Mouse (Mus musculus) monocyte, adult 5-6 weeks (primary cell): Measurements from ENCODE around the gene 4931409K22Rik. TPM values are rescaled to one million over a fixed set of nuclear protein-coding genes. Genes with fewer than 3 reads are reported as not detected.
"Not testable (repeated sequence)": the region's sequence is repeated elsewhere in the genome, so short reads cannot be mapped to it uniquely, and the experiment has no call there.

Experiments used
- ATAC-seq: fragments of 153-309, 156-312 bp; replicated peaks from 2 replicates; pipeline ENCODE4 v1.8.0; 2017; ENCODE audit warnings: mild to moderate bottlenecking; ENCODE audit not compliant: low TSS enrichment, insufficient number of reproducible peaks, severe bottlenecking, poor library complexity, low FRiP score
- total RNA-seq: library from RNA; stranded (forward); fragments of 200-1000, 200-491, 200-594 nt; gene quantifications from 3 replicates; pipeline ENCODE4 v1.2.3, GENCODE M21; 2017

The 4931409K22Rik gene
- total RNA-seq, 1 experiment from 2014 or later = not detected

DNA sequence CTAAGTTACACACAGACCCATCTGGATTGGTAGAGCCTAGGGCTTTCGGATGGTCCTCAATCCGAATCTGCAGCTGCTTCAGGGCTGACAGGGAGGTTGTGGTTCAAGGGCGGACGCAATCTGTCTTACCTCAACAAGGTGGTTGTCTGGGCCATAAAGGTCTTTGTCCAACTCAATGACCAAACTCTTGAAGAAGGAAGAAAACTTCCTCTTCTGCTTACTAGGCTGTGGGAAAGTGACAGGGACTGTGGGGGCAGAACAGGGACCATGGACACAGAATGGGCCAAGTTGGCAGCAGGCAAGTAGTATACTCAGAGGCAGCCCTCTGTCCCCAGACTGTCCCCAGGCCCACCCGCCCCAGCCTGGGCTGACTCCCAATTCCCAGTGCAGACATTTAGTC is 38.7 kb upstream of the 4931409K22Rik start:
- ATAC-seq = no peak

- no peak for ATAC-seq
These were observed 37.7 kb upstream of the 4931409K22Rik start for GRCm38 (mm10) chr5:24594346-24594745.

DNA sequence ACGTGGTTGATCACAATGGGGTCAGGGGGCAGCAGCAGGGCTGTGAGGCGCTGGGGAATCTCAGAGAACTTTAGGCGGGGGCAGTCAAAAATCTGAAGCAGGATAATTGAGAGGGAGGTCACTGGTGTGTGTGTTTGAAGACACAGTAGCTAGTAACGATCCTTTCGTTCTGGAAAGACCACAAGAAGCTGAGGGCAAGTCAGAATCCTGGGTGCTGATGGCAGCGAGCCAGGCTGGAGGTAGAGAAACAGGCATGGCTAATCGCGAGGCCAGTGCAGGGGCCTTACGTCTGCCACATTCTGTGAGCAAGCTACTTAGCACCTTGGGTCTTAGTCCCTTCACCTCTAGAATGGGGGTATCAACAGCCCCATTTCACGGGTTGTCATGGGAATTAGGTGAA is 37.3 kb upstream of the 4931409K22Rik start:
- ATAC-seq = no peak

GRCm38 (mm10) chr5:24593230-24593629 is 36.6 kb upstream of the 4931409K22Rik start:
- no peak for ATAC-seq

DNA sequence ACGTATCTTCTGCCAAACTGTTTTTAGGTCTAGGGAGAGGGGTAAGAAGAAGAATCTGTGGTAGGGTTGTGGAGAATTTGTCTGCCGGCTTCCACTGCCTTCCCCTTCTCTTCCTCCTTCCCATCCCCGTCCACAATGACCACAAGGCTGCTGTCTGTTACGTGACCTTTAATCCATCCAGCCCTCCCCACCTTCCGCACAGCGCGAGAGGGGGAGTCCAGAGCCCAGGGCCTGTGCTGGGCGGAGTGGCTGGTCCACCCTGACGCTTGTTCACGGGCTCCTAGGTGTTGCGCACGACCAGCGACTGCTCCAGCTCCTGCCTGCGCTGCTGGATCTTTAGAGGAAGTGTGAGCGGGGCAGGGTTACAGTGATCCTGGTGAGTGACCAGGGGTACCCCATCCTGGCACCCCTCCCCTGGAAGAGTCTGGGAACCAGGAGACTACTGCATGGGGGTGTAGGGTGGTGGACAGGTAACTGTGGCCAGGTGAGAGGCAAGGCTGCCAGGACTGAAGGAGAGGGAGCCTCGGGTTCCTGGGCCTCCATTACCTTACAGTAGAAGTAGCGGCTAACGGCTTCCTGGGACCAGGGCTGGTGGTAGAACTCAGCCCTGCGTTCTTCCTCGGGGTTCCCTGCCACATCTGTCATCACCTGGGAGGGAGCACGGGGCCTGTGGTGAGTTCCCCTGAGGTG is 36.0 kb upstream of the 4931409K22Rik start:
- ATAC-seq = no peak

- ATAC-seq = no peak
These were observed 35.3 kb upstream of the 4931409K22Rik start for GRCm38 (mm10) chr5:24591796-24592470.

GRCm38 (mm10) chr5:24591268-24591721 is 34.7 kb upstream of the 4931409K22Rik start:
- no peak for ATAC-seq

- no peak for ATAC-seq
These were observed 33.2 kb upstream of the 4931409K22Rik start for GRCm38 (mm10) chr5:24589511-24590500.

DNA sequence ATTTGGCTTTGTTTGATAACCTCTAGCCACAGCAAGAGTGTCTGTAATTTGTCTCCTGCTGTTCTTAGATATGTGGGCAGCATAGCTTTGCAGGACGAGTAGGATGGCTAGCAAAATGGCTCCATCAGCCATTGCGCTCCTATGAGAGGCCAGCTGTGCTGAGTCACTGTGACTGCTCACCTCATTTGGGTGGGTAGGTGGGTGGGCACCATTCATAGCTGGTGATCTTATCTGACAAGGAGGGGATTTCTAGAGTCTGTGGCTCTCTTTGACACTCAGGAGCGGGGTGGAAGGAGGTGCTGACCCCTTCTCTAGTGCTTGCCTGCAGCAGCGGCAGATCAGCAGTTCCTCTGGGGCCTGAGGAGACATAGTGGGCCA is 30.6 kb upstream of the 4931409K22Rik start:
- ATAC-seq = no peak

DNA sequence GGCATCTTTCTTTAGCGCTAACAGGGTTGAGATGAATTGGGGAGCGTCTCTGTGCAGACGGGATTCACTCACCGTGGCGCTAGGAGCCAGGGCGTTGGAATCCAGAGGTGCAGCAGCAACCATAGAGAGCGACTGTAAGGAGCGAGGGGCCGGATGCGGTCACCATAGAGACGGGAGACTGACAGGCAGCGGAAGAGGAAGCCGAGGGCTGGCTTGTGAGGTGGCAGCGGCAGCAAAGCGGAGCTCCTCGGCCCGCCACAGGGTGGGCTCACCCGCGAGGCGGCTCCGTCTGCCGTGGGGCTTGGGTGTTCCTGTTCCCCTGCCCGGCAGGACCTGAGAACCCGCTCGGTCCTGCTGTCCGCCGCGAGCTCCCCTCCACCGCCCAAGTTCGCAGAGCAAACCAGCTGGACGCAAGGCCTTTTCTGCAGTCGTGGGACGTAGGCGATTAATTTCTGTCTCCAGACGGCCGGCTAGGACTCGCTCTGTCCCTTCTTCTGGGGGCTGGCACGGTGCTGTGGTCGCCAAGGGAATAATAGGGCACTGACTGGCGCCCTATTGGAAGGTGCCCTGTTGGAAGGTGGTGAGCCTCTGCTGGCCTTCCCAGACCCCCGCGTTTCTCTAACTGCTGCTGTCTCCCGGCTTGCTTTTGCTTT is 30.1 kb upstream of the 4931409K22Rik start, which contains the start of gene Chpf2:
Gene Chpf2 (plus strand): TSS at position 195 of the 653 bp plus-strand sequence.
- ATAC-seq = peak; percentile 90

GRCm38 (mm10) chr5:24586106-24586505 is 29.5 kb upstream of the 4931409K22Rik start:
- no peak for ATAC-seq

- ATAC-seq = no peak
These were observed 21.7 kb upstream of the 4931409K22Rik start for GRCm38 (mm10) chr5:24578109-24578963.

GRCm38 (mm10) chr5:24577183-24577929 is 20.7 kb upstream of the 4931409K22Rik start, which contains the start of gene Abcf2:
TSS of gene Abcf2 (minus strand) at chr5:24577467.
- ATAC-seq = peak; percentile 91

GRCm38 (mm10) chr5:24576801-24577182 is 20.2 kb upstream of the 4931409K22Rik start:
- 0 out of 2 replicates have a peak, but pooled peaks have one; percentile 6 for ATAC-seq

DNA sequence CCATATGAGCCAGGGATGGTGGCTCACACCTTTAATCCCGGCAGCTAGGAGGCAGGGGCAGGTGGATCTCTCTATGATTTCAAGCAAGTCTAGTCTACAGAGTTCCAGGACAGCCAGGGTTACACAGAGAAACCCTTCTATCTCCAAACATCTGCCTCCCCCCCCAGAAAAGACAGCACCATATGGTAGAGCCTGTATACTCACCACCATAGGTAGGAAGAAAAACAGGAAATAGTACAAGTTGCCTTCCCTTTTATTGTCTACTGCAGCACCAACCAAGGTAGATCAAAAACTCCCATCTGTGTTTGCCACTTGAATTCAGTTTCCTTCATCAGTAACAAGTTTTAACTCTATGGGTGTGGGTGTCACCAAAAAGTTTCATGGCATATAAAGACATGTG is 19.3 kb upstream of the 4931409K22Rik start:
- ATAC-seq = no peak

- not testable (repeated sequence) for ATAC-seq
These were observed 1.3 kb downstream of the 4931409K22Rik start for GRCm38 (mm10) chr5:24555335-24555734.
